ENCODE assay signal across 24 mouse cellular contexts in the genomic region with DNA sequence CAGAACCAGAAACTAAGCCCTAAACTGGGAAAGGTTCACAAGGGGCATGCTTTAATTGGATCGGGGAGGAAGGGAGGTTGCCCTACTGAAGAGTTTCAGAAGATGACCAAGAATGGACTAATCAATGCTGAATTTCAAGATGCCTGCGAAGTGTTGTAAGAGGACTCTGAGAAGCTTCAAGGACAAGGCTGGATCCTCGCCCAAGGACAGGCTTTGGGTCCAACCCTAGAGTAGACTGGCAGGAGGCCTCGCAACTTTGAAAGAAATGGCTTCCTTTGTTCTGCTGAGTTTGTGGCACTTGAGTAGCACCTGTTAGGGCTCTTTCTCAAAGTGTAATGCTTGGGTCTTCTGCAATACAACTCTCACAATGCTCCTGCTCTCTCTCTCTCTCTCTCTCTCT. TPM values are rescaled to one million over a fixed set of nuclear protein-coding genes. Genes with fewer than 3 reads are reported as not detected.
A peak's percentile ranks its signal among the peaks of the same experiment; 100 is the strongest.
DNase-seq lines count a peak whose midpoint lies in the region; ATAC-seq lines count a peak whose summit lies in the region.
"Had no signal": no experiment of that assay in that cellular context is flagged by ENCODE, and none has a peak within 500 bp of the region (broad histone marks: within the 10 kb centered on the region; RNA-seq: fewer than 3 reads in every experiment).

No protein-coding gene starts in this region.

- no peaks in the 10 kb centered on the region for H3K9me3 ChIP-seq in heart, embryonic 13.5 days
- H3K9me3 ChIP-seq in neural tube, embryonic 15.5 days (replicated peaks): no peaks in the 10 kb centered on the region
- H3K9me3 ChIP-seq: forebrain, embryonic 10.5 days; hindbrain, embryonic 15.5 days; limb, embryonic 13.5 days; midbrain, embryonic 12.5 days had no signal

- DNase-seq in heart, postnatal 14 days: no peak
- DNase-seq in neural tube, embryonic 10.5 days (ENCODE audit: extremely low spot score, low spot score): peak; percentile 3
- peak; percentile 64 for DNase-seq in adrenal gland, adult 2 months
- DNase-seq in adrenal gland, postnatal 25 days: peak; percentile 41
- no peak for DNase-seq in layer of hippocampus, adult 8-10 months (ENCODE audit: low spot score in 2 of 2)
- DNase-seq in kidney, adult 9 months: no peak
- DNase-seq: cerebellum, adult 11-12 months; gastrocnemius, postnatal 14 days; heart, adult 18-20 months; kidney, postnatal 25 days; layer of hippocampus, postnatal 36 days; lung, embryonic 14.5 days; right cerebral cortex, adult 18-20 months; thymus, postnatal 4 days had no signal

- 85% methylated on average over 4 of the region's 4 CpGs for WGBS in heart, embryonic 13.5 days
- 91% methylated on average over 4 of the region's 4 CpGs for WGBS in neural tube, embryonic 15.5 days

- no peak overlapping the region; the same call in 1 of the 2 replicates for H3K9ac ChIP-seq in heart, embryonic 13.5 days
- H3K9ac ChIP-seq in neural tube, embryonic 15.5 days (replicated peaks): no peak overlapping the region
- H3K9ac ChIP-seq: hindbrain, embryonic 15.5 days; limb, embryonic 13.5 days; liver, embryonic 14.5 days; lung, embryonic 14.5 days; midbrain, embryonic 12.5 days had no signal

- no peak overlapping the region for H3K4me3 ChIP-seq in heart, embryonic 13.5 days
- no peak overlapping the region for H3K4me3 ChIP-seq in neural tube, embryonic 15.5 days (replicated peaks)
- H3K4me3 ChIP-seq: forebrain, embryonic 10.5 days; hindbrain, embryonic 15.5 days; layer of hippocampus, adult 2 months; limb, embryonic 13.5 days; midbrain, embryonic 12.5 days had no signal

- 0 out of 2 replicates have a peak overlapping the region, but pooled peaks have one; percentile 62 for H3K27ac ChIP-seq in heart, embryonic 13.5 days (replicated peaks)
- H3K27ac ChIP-seq in neural tube, embryonic 15.5 days (replicated peaks): no peak overlapping the region
- H3K27ac ChIP-seq: forebrain, embryonic 10.5 days; hindbrain, embryonic 15.5 days; layer of hippocampus, adult 2 months; limb, embryonic 13.5 days; liver, embryonic 14.5 days; midbrain, embryonic 12.5 days had no signal

- no peak overlapping the region for H3K4me2 ChIP-seq in heart, embryonic 13.5 days
- no peak overlapping the region for H3K4me2 ChIP-seq in neural tube, embryonic 15.5 days
- H3K4me2 ChIP-seq: hindbrain, embryonic 15.5 days; limb, embryonic 13.5 days; lung, embryonic 14.5 days; midbrain, embryonic 12.5 days had no signal

- H3K27me3 ChIP-seq in heart, embryonic 13.5 days (replicated peaks): no peaks in the 10 kb centered on the region
- no peaks in the 10 kb centered on the region for H3K27me3 ChIP-seq in neural tube, embryonic 15.5 days (replicated peaks)
- H3K27me3 ChIP-seq: hindbrain, embryonic 15.5 days; limb, embryonic 13.5 days; midbrain, embryonic 12.5 days had no signal

- intact Hi-C loops in heart, postnatal 14 days (cut with DNase I): no loop called here

- ATAC-seq in heart, embryonic 13.5 days (ENCODE audit: extremely low read depth, insufficient number of reproducible peaks, low FRiP score, low TSS enrichment): no peak
- no peak for ATAC-seq in neural tube, embryonic 15.5 days (ENCODE audit: low FRiP score)
- ATAC-seq: forebrain, embryonic 16.5 days; intestine, embryonic 16.5 days had no signal

- H3K4me1 ChIP-seq in heart, embryonic 13.5 days: peaks cover 39% of the 10 kb centered on the region
- H3K4me1 ChIP-seq in neural tube, embryonic 15.5 days: 0 out of 2 replicates have a peak, but pooled peaks cover 12% of the 10 kb centered on the region
- H3K4me1 ChIP-seq: forebrain, embryonic 10.5 days; hindbrain, embryonic 15.5 days; midbrain, embryonic 12.5 days had no signal

- H3K36me3 ChIP-seq in heart, embryonic 13.5 days: no peaks in the 10 kb centered on the region
- no peaks in the 10 kb centered on the region for H3K36me3 ChIP-seq in neural tube, embryonic 15.5 days
- H3K36me3 ChIP-seq: forebrain, embryonic 10.5 days; hindbrain, embryonic 15.5 days; limb, embryonic 13.5 days; midbrain, embryonic 12.5 days had no signal

RNA-seq across cellular contexts. Expression of a gene that starts 50.1 kb away (rescaled TPM):
- polyA plus RNA-seq in heart, embryonic 13.5 days (2015; fragmentation: Nextera tagmentation; extraction: Ambion mirVana): 1.3 and 1.5 TPM in 2 replicates
- total RNA-seq in heart, postnatal 14 days (2021): 10 to 100 TPM in 1 of 2 experiments, 1 to 10 TPM in 1; 8.6 to 10.4 TPM
- polyA plus RNA-seq in neural tube, embryonic 15.5 days (2015; fragmentation: Nextera tagmentation; extraction: Ambion mirVana): 2.4 and 3.1 TPM in 2 replicates
- total RNA-seq in adrenal gland, adult 2 months (2021): 10 to 100 TPM; 13.3 to 21.2 TPM
- 17.2 and 18.3 TPM in 2 replicates for polyA plus RNA-seq in adrenal gland, adult 2 months (2012; rRNA removed)
- 20.2 and 23.0 TPM in 2 replicates for total RNA-seq in adrenal gland, postnatal 25 days (2021)
- total RNA-seq in layer of hippocampus, adult 8-10 months (2022): 10 to 100 TPM; 20.6 to 25.6 (median 23.3) TPM

Comparison
In these comparisons a context has a peak if more than half of its experiments do, and no peak if none do; other contexts are left out.
1. DNase-seq: peak in neural tube, embryonic 10.5 days (single experiment), adrenal gland, adult 2 months (single experiment) and adrenal gland, postnatal 25 days (single experiment); none in heart, postnatal 14 days (0 of 2), layer of hippocampus, adult 8-10 months (0 of 2) and kidney, adult 9 months (single experiment).